Mouse (Mus musculus): ENCODE results near the gene Olfr600.
"Not testable (repeated sequence)": the region's sequence is repeated elsewhere in the genome, so short reads cannot be mapped to it uniquely, and the experiment has no call there.

- TF ChIP-seq POLR2A (IDR thresholded peaks at IDR 0.05; ENCODE audit: extremely low read depth, insufficient read depth, low read length); CTCF (IDR thresholded peaks at IDR 0.05; ENCODE audit: low read depth, low read length): not testable (repeated sequence)
Observed at GRCm38 (mm10) chr7:103305348-103305747, 44.1 kb downstream of the Olfr600 start, which contains the start of gene Olfr596.
